Mouse (Mus musculus) heart, embryonic 10.5 days (tissue): ENCODE results near the gene Klhl42. TPM values are rescaled to one million over a fixed set of nuclear protein-coding genes. Genes with fewer than 3 reads are reported as not detected.
A peak's percentile ranks its signal among the peaks of the same experiment; 100 is the strongest.

Experiments used
- DNase-seq: peaks from one replicate; pipeline ENCODE4 v3.0.0-alpha.2; 2017; ENCODE audit warnings: low spot score
- H3K27ac ChIP-seq: fragments of 300-500 bp; sonication (generic); 2 replicates; pipeline ENCODE4 v1.5.1; 2016; ENCODE audit warnings: mild to moderate bottlenecking
- H3K27me3 ChIP-seq: fragments of 300-500 bp; sonication (generic); 2 replicates; pipeline ENCODE4 v1.6.1; 2016; ENCODE audit warnings: mild to moderate bottlenecking; ENCODE audit not compliant: poor library complexity, insufficient read depth, severe bottlenecking
- H3K36me3 ChIP-seq: fragments of 300-500 bp; sonication (generic); 2 replicates; pipeline ENCODE4 v1.6.1; 2016; ENCODE audit warnings: mild to moderate bottlenecking, moderate library complexity
- H3K4me1 ChIP-seq: fragments of 300-500 bp; sonication (generic); 2 replicates; pipeline ENCODE4 v1.6.1; 2016; ENCODE audit warnings: mild to moderate bottlenecking
- H3K4me3 ChIP-seq: fragments of 300-500 bp; sonication (generic); 2 replicates; pipeline ENCODE4 v1.5.1; 2016; ENCODE audit warnings: mild to moderate bottlenecking, moderate library complexity
- H3K9me3 ChIP-seq: fragments of 300-500 bp; sonication (generic); 2 replicates; pipeline ENCODE4 v1.6.1; 2016; ENCODE audit warnings: mild to moderate bottlenecking, moderate library complexity
- WGBS: fragments of 180-500 bp; shearing (Covaris S2); methylation state at CpG from one replicate; pipeline ENCODE4 v1.1.7; 2016; 5-methylcytosine and 5-hydroxymethylcytosine counted together
- polyA plus RNA-seq: library from polyadenylated mRNA; unstranded; fragments of >200 nt; fragmentation: Nextera tagmentation; extraction: Ambion mirVana; gene quantifications from 2 replicates; pipeline ENCODE4 v1.2.1, GENCODE M21; 2016

Gene Klhl42
- polyA plus RNA-seq: 5.2 and 5.7 TPM in 2 replicates

DNA sequence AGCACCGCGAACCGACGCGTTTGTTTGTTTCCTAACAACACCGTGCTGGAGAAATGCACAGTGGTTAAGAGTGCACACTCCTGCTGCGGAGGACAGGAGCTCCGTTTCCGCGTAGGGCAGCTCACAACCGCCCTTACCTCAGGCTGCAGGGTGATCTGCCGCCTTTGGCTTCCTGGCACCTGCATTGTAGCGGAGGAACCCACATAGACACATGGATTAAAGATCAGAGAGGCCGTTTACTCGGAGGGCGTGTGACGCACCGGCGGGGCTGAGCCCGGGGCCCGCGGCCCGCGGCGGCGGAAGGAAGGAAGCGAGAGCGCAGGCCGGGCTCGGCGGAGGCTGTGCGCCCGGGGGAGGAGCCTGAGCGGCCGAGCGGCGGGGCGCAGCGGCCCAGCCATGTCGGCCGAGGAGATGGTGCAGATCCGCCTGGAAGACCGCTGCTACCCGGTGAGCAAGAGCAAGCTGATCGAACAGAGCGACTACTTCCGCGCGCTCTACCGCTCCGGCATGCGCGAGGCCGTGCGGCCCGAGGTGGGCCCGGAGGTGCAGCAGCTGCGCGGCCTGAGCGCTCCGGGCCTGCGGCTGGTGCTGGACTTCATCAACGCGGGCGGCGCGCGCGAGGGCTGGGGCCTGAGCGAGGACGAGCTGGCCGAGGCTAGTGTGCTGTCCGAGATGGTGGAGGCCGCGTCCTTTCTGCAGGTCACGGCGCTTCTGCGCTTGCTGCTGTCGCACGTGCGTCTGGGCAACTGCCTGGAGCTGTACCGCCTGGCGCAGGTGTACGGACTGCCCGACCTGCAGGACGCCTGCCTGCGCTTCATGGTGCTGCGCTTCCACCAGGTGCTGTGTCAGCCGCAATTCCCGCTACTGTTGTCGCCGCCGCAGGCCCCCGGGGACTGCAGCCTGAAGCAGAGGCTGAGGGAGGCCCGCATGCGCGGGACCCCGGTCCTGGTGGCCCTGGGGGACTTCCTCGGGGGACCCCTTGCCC, at the start of gene Klhl42:
Klhl42 (plus strand) TSS at position 244 of the 985 bp plus-strand sequence.
- peak; percentile 90 for DNase-seq
- WGBS: under 1% methylated on average over 99 of the region's 99 CpGs
- peaks cover 13% of the 10 kb centered on the region for H3K36me3 ChIP-seq
- peak within 1 kb of the TSS; percentile 87 for H3K4me3 ChIP-seq
- peaks cover 33% of the 10 kb centered on the region for H3K4me1 ChIP-seq
- no peaks in the 10 kb centered on the region for H3K9me3 ChIP-seq
- H3K27ac ChIP-seq: peak within 1 kb of the TSS; percentile 95
- H3K27me3 ChIP-seq: peaks cover 22% of the 10 kb centered on the region

DNA sequence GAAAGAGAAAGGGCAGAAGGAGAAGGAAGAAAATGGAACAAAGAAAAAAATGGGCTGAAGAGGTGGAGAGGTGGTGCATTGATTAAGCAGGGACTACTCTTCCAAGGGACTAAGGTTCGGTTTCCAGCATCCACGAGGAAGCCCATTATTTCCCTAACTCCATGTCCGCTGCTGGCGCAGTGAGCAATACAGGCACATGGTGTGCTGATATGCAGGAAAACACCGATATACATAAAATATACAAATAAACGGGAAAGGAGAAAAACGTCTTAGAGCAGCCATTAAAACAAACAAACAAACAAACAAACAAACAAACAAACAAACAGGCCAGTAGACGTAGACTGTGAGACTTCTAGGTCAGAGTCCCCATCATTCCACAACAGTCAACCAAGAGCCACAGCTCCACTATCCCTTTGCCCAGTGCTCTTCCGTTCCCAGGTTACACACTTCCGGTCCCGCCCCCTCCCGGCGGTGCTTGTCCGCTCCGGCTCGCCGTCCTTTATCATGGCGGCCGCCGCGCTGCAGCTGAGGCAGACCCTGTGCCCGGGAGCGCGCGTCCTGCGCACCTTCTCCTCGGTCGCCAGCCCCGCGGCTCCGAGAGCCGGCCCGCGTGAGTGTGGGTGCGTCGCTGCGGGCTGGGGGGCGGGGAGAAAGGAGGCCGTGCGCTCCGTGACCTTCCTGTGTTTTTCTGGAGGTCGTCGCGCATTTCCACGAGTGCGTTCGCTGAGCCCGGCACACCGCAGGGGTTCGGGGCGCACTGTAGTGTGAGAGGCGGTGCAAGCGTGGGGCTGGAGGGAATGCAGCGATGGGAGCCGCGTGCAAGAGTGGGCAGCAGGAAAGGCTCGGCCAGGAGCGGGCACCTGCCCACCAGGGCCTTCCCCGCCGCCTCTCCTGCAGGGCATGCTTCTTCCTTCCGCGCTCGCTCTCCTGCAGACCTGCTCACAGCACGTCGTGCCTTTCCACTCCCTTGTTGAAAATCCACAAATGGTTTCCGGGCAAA, 48.6 kb upstream of the Klhl42 start, which contains the start of gene Mrps35:
Mrps35 (plus strand) TSS at position 474 of the 1,000 bp plus-strand sequence.
- WGBS: 3% methylated on average over 66 of the region's 66 CpGs

GRCm38 (mm10) chr6:147043633-147044032, 47.5 kb upstream of the Klhl42 start:
- WGBS: 53% methylated on average over 7 of the region's 7 CpGs
- DNase-seq: no peak
- Histone ChIP-seq H3K27ac (peak overlapping the region; percentile 100), H3K27me3 (no peaks in the 10 kb centered on the region), H3K9me3 (no peaks in the 10 kb centered on the region), H3K4me1 (peaks cover 20% of the 10 kb centered on the region), H3K36me3 (peaks cover 27% of the 10 kb centered on the region), H3K4me3 (peak overlapping the region; percentile 96)

More for the DNA sequence above, 48.6 kb upstream of the Klhl42 start, which contains the start of gene Mrps35:
- DNase-seq: peak; percentile 94
- Histone ChIP-seq H3K4me1 (peaks cover 20% of the 10 kb centered on the region), H3K4me3 (peak within 1 kb of the TSS; percentile 96), H3K27me3 (no peaks in the 10 kb centered on the region), H3K9me3 (no peaks in the 10 kb centered on the region), H3K27ac (peak within 1 kb of the TSS; percentile 100), H3K36me3 (peaks cover 17% of the 10 kb centered on the region)

- H3K36me3 ChIP-seq: peaks cover 83% of the 10 kb centered on the region
- 93% methylated on average over 13 of the region's 13 CpGs for WGBS
- no peak for DNase-seq
- H3K27ac ChIP-seq: no peak overlapping the region
- H3K4me1 ChIP-seq: peaks cover 9% of the 10 kb centered on the region; the same call in 1 of the 2 replicates
- H3K27me3 ChIP-seq: no peaks in the 10 kb centered on the region
- no peaks in the 10 kb centered on the region for H3K9me3 ChIP-seq
- H3K4me3 ChIP-seq: no peak overlapping the region
Observed at GRCm38 (mm10) chr6:147049239-147049805, 41.9 kb upstream of the Klhl42 start.

GRCm38 (mm10) chr6:147051666-147052065, 39.5 kb upstream of the Klhl42 start:
- Histone ChIP-seq H3K4me1 (peaks cover 9% of the 10 kb centered on the region; the same call in 1 of the 2 replicates), H3K27ac (no peak overlapping the region), H3K36me3 (peaks cover 97% of the 10 kb centered on the region), H3K9me3 (no peaks in the 10 kb centered on the region), H3K4me3 (no peak overlapping the region), H3K27me3 (no peaks in the 10 kb centered on the region)
- WGBS: 94% methylated on average over 8 of the region's 8 CpGs
- DNase-seq: no peak

GRCm38 (mm10) chr6:147052440-147052839, 38.7 kb upstream of the Klhl42 start:
- H3K4me3 ChIP-seq: no peak overlapping the region
- DNase-seq: no peak
- H3K9me3 ChIP-seq: no peaks in the 10 kb centered on the region
- H3K27ac ChIP-seq: no peak overlapping the region
- peaks cover 97% of the 10 kb centered on the region for H3K36me3 ChIP-seq
- peaks cover 9% of the 10 kb centered on the region; the same call in 1 of the 2 replicates for H3K4me1 ChIP-seq
- H3K27me3 ChIP-seq: no peaks in the 10 kb centered on the region
- 92% methylated on average over 9 of the region's 9 CpGs for WGBS

- DNase-seq: no peak
- Histone ChIP-seq H3K4me3 (no peak overlapping the region), H3K9me3 (no peaks in the 10 kb centered on the region), H3K4me1 (peaks cover 9% of the 10 kb centered on the region; the same call in 1 of the 2 replicates), H3K27me3 (no peaks in the 10 kb centered on the region), H3K36me3 (peaks cover 91% of the 10 kb centered on the region), H3K27ac (no peak overlapping the region)
- WGBS: 90% methylated on average over 19 of the region's 19 CpGs
Observed at GRCm38 (mm10) chr6:147053785-147054646, 37.2 kb upstream of the Klhl42 start.

DNA sequence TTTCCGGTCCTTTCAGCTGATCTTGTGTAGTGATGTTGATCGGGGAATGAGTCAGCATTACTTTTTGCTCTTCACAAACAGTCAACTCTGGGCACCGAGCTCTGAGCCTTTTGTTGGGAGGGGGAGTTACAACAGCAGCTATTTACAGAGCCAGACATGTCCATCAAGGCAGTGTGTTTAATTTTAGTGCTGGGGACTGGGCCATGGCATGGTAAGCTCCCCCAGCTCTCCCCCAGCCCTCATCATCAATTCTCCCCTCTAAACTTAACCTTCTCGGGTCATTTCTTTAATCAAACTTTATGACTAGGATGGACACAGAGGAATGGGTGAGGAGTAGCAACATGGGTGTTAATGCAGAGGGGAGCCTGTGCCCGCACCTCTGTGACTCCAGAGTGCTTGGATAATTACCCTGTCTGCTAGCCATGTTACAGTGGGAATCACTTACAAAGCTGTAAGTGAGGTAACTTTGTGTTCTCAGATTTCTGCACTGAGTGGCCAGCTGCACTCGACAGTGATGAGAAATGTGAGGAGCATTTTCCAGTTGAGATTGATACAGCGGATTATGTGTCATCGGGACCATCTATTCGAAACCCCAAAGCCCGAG, 35.7 kb upstream of the Klhl42 start:
- H3K9me3 ChIP-seq: no peaks in the 10 kb centered on the region
- H3K27ac ChIP-seq: no peak overlapping the region
- 80% methylated on average over 10 of the region's 10 CpGs for WGBS
- H3K36me3 ChIP-seq: peaks cover 90% of the 10 kb centered on the region
- H3K4me3 ChIP-seq: no peak overlapping the region
- H3K27me3 ChIP-seq: no peaks in the 10 kb centered on the region
- DNase-seq: no peak
- H3K4me1 ChIP-seq: peaks cover 9% of the 10 kb centered on the region; the same call in 1 of the 2 replicates

- peaks cover 85% of the 10 kb centered on the region for H3K36me3 ChIP-seq
- no peak for DNase-seq
- H3K4me1 ChIP-seq: peaks cover 7% of the 10 kb centered on the region; the same call in 1 of the 2 replicates
- no peak overlapping the region for H3K27ac ChIP-seq
- 60% methylated on average over 7 of the region's 7 CpGs for WGBS
- no peaks in the 10 kb centered on the region for H3K27me3 ChIP-seq
- no peaks in the 10 kb centered on the region for H3K9me3 ChIP-seq
- no peak overlapping the region for H3K4me3 ChIP-seq
Observed at GRCm38 (mm10) chr6:147059326-147059725, 31.9 kb upstream of the Klhl42 start.

DNA sequence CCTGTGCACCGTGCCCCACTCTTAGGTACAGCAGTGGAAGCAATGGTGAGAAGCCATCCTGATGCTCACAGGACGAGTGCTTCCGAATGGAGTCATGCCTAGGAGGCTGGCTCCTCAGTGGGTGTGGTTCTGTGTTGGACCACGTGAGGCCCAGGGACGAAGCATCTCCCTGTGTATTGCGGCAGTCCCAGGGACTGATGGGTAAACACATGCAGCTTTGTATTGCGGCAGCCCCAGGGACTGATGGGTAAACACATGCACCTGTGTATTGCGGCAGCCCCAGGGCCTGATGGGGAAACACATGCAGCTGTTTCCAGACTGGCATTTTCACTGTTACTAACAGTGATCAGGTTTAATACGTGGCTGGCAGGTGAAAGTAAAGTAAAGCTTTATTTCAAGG, 29.5 kb upstream of the Klhl42 start:
- peaks cover 80% of the 10 kb centered on the region for H3K36me3 ChIP-seq
- 92% methylated on average over 9 of the region's 9 CpGs for WGBS
- no peaks in the 10 kb centered on the region for H3K4me1 ChIP-seq
- H3K4me3 ChIP-seq: no peak overlapping the region
- H3K9me3 ChIP-seq: no peaks in the 10 kb centered on the region
- no peak overlapping the region for H3K27ac ChIP-seq
- DNase-seq: no peak
- no peaks in the 10 kb centered on the region for H3K27me3 ChIP-seq

- 86% methylated on average over 7 of the region's 7 CpGs for WGBS
- DNase-seq: no peak
- no peak overlapping the region for H3K4me3 ChIP-seq
- no peaks in the 10 kb centered on the region for H3K9me3 ChIP-seq
- no peak overlapping the region for H3K27ac ChIP-seq
- peaks cover 80% of the 10 kb centered on the region for H3K36me3 ChIP-seq
- no peaks in the 10 kb centered on the region for H3K4me1 ChIP-seq
- no peaks in the 10 kb centered on the region for H3K27me3 ChIP-seq
Observed at GRCm38 (mm10) chr6:147062034-147062433, 29.1 kb upstream of the Klhl42 start.
